Mouse (Mus musculus): ENCODE results near the gene Mas1.

DNA sequence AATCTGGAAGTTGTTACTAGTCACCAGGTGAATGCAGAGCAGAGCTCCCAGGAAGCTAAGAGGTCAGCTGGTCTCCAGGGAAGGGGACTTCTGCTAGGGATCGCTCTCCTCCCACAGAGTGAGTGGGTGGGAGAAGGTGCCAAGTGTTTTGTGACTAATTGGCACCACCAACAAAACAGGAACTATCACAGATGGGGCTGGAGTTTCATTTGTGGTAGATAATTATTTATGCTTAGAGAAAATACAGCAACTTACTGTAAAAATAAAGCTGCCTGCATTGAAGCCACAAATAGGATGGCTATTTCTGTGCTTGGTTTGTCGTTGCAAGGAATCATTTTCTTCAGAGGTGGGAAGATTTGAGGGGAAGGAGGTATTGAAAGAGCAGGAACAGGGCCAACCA, 14.1 kb downstream of the Mas1 start:
- TF ChIP-seq GATA1 (IDR thresholded peaks at IDR 0.05; ENCODE audit: borderline replicate concordance, low read length) (no peak), FLI1 (IDR thresholded peaks at IDR 0.05; ENCODE audit: low read length) (no peak)

Data from megakaryocyte, embryonic 14.5 days (primary cell).